Mouse (Mus musculus) MEL (cell line): ENCODE data around the gene Slc39a1.

Experiments used
- CTCF ChIP-seq, 3 experiments: IDR thresholded peaks in 2 of 3; conservative IDR thresholded peaks in 1 of 3; 2 replicates each; pipeline ENCODE4 v1.5.1; 2011 to 2012; ENCODE audit warnings: low read length in 3 of 3, low read depth in 2 of 3, mild to moderate bottlenecking in 2 of 3, improper control_type of control experiment in 1 of 3, inconsistent platforms in 1 of 3, mixed read lengths in 1 of 3, moderate library complexity in 1 of 3; ENCODE audit not compliant: control insufficient read depth in 1 of 3, insufficient read depth in 1 of 3, poor library complexity in 1 of 3, severe bottlenecking in 1 of 3
- POLR2A ChIP-seq, 2 experiments: IDR thresholded peaks; 2 replicates each; pipeline ENCODE4 v1.6.1; 2011 to 2012; ENCODE audit warnings: low read length in 2 of 2, mild to moderate bottlenecking in 2 of 2, control low read depth in 1 of 2, improper control_type of control experiment in 1 of 2, low read depth in 1 of 2, moderate library complexity in 1 of 2; ENCODE audit not compliant: control insufficient read depth in 1 of 2, insufficient read depth in 1 of 2, poor library complexity in 1 of 2
- POLR2AphosphoS5 ChIP-seq: IDR thresholded peaks from 2 replicates; pipeline ENCODE4 v1.6.1; 2012; ENCODE audit warnings: low read depth, borderline replicate concordance, mild to moderate bottlenecking, inconsistent platforms, low read length, moderate library complexity, mixed read lengths
- TCF12 ChIP-seq: IDR thresholded peaks from 2 replicates; pipeline ENCODE4 v1.6.1; 2014; ENCODE audit warnings: low read depth, mild to moderate bottlenecking, inconsistent platforms, low read length, improper control_type of control experiment, moderate library complexity

DNA sequence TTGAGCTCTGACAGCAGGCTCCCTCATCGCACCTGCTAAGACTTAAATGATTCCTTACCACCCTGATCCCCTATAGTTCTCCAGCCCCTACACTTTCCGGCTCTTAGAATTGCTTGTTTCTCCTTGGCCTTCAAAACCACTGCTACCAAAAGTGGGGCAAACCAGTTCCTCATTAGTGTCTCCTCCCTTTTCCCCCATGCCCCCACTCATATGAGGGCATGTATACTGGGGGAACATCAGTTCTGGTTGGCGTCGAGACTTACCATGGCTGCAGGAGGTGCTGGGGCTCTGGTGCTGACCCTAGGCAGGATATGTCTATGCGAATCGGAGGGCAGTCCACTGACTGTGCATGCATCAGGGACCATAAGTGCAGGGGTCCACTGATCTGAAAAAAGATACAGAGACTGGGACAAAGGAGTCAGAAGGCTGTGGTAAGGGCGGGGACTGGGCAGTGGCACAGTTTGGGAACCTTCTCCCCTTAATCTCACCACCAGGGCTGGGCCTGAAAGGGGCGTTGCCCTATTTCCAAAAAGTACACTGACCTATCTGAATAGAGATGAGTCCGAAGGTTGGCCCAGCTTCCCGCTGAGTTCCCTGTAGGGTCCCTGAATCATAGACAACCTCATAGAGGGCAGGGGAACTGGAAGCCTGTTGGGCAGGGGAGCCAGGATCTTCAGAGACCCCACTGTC, 6.2 kb upstream of the Slc39a1 start:
- no peak for TF ChIP-seq CTCF (IDR thresholded peaks at IDR 0.05 in 2 of 3, conservative IDR thresholded peaks at IDR 0.05 in 1 of 3; ENCODE audit: control insufficient read depth in 1 of 3, insufficient read depth in 1 of 3, low read depth in 2 of 3, low read length in 3 of 3, poor library complexity in 1 of 3, severe bottlenecking in 1 of 3)
- no peak for TF ChIP-seq TCF12
- TF ChIP-seq POLR2AphosphoS5: no peak
- no peak for TF ChIP-seq POLR2A (IDR thresholded peaks at IDR 0.05; ENCODE audit: control insufficient read depth in 1 of 2, insufficient read depth in 1 of 2, low read depth in 1 of 2, low read length in 2 of 2, poor library complexity in 1 of 2)
